Mouse (Mus musculus) ovary, postnatal 36 days (tissue): Measurements from ENCODE around the gene Fkbp11.

Experiments
- DNase-seq: peaks from one replicate; pipeline ENCODE4 v3.0.0; 2022; ENCODE audit warnings: low spot score, mixed read lengths

Gene Fkbp11

GRCm38 (mm10) chr15:98695726-98696125, 32.3 kb downstream of the Fkbp11 start:
- DNase-seq: no peak

- no peak for DNase-seq
Measured at GRCm38 (mm10) chr15:98692171-98692715, 35.8 kb downstream of the Fkbp11 start.

- no peak for DNase-seq
Measured at GRCm38 (mm10) chr15:98691486-98692147, 36.4 kb downstream of the Fkbp11 start.

GRCm38 (mm10) chr15:98689682-98690081, 38.3 kb downstream of the Fkbp11 start:
- DNase-seq: no peak

- no peak for DNase-seq
Measured at GRCm38 (mm10) chr15:98685926-98686325, 42.1 kb downstream of the Fkbp11 start.

GRCm38 (mm10) chr15:98683746-98684145, 44.3 kb downstream of the Fkbp11 start:
- no peak for DNase-seq

- no peak for DNase-seq
Measured at GRCm38 (mm10) chr15:98683177-98683576, 44.8 kb downstream of the Fkbp11 start.

GRCm38 (mm10) chr15:98681633-98682032, 46.4 kb downstream of the Fkbp11 start:
- DNase-seq: no peak

GRCm38 (mm10) chr15:98680660-98681059, 47.3 kb downstream of the Fkbp11 start:
- no peak for DNase-seq

GRCm38 (mm10) chr15:98677977-98678376, 50.0 kb downstream of the Fkbp11 start:
- DNase-seq: no peak

GRCm38 (mm10) chr15:98676940-98677728, 50.9 kb downstream of the Fkbp11 start, which contains the start of gene Rnd1:
Gene Rnd1 (minus strand): TSS chr15:98677461.
- peak; percentile 71 for DNase-seq

- no peak for DNase-seq
Measured at GRCm38 (mm10) chr15:98676471-98676870, 51.5 kb downstream of the Fkbp11 start.

- DNase-seq: no peak
Measured at GRCm38 (mm10) chr15:98675634-98676250, 52.3 kb downstream of the Fkbp11 start.

GRCm38 (mm10) chr15:98674994-98675545, 52.9 kb downstream of the Fkbp11 start:
- DNase-seq: no peak
